Mouse (Mus musculus): ENCODE data around the gene Il12b. TPM values are rescaled to one million over a fixed set of nuclear protein-coding genes. Genes with fewer than 3 reads are reported as not detected.

Il12b gene
- total and polyA plus RNA-seq, 3 experiments: not detected

- Histone ChIP-seq H3K27me3 (ENCODE audit: control insufficient read depth in 1 of 2, insufficient read depth in 2 of 2, low read length in 2 of 2) (no peaks in the 10 kb centered on the region), H3K9me3 (replicated peaks; ENCODE audit: insufficient read depth, low read length) (no peaks in the 10 kb centered on the region), H3K9ac (ENCODE audit: control insufficient read depth, low read depth, low read length, poor library complexity, severe bottlenecking) (no peak overlapping the region), H3K36me3 (ENCODE audit: control insufficient read depth in 1 of 2, insufficient read depth in 2 of 2, low read length in 2 of 2) (no peaks in the 10 kb centered on the region), H3K4me3 (ENCODE audit: control insufficient read depth in 1 of 2, insufficient read depth in 1 of 2, low read depth in 2 of 2, low read length in 2 of 2) (no peak overlapping the region), H3K4me1 (ENCODE audit: control insufficient read depth in 1 of 2, insufficient read depth in 2 of 2, low read length in 2 of 2) (no peaks in the 10 kb centered on the region), H3K27ac (ENCODE audit: control insufficient read depth, low read depth, low read length) (no peak overlapping the region), H3K79me2 (ENCODE audit: control insufficient read depth, insufficient read depth, low read length, poor library complexity) (no peaks in the 10 kb centered on the region)
- DNase-seq (ENCODE audit: low read depth, low spot score): no peak
- TF ChIP-seq E2F4 (IDR thresholded peaks at IDR 0.05; ENCODE audit: borderline replicate concordance, low read depth, low read length) (no peak), POLR2A (IDR thresholded peaks at IDR 0.05; ENCODE audit: control insufficient read depth in 1 of 2, insufficient read depth in 1 of 2, low read depth in 1 of 2, low read length in 2 of 2, poor library complexity in 1 of 2) (no peak), ZKSCAN1 (IDR thresholded peaks at IDR 0.05; ENCODE audit: low read depth, low read length) (no peak), CHD1 (IDR thresholded peaks at IDR 0.05; ENCODE audit: low read depth, low read length) (no peak), RAD21 (IDR thresholded peaks at IDR 0.05; ENCODE audit: low read depth, low read length) (no peak), MXI1 (IDR thresholded peaks at IDR 0.05; ENCODE audit: low read depth, low read length) (no peak), MAFK (IDR thresholded peaks at IDR 0.05; ENCODE audit: borderline replicate concordance, low read depth, low read length) (no peak), GATA1 (IDR thresholded peaks at IDR 0.05; ENCODE audit: low read depth, low read length) (no peak), UBTF (IDR thresholded peaks at IDR 0.05; ENCODE audit: borderline replicate concordance, insufficient read depth, low read depth, low read length) (no peak)
Measured at GRCm38 (mm10) chr11:44398782-44399225, 1.1 kb upstream of the Il12b start.

DNA sequence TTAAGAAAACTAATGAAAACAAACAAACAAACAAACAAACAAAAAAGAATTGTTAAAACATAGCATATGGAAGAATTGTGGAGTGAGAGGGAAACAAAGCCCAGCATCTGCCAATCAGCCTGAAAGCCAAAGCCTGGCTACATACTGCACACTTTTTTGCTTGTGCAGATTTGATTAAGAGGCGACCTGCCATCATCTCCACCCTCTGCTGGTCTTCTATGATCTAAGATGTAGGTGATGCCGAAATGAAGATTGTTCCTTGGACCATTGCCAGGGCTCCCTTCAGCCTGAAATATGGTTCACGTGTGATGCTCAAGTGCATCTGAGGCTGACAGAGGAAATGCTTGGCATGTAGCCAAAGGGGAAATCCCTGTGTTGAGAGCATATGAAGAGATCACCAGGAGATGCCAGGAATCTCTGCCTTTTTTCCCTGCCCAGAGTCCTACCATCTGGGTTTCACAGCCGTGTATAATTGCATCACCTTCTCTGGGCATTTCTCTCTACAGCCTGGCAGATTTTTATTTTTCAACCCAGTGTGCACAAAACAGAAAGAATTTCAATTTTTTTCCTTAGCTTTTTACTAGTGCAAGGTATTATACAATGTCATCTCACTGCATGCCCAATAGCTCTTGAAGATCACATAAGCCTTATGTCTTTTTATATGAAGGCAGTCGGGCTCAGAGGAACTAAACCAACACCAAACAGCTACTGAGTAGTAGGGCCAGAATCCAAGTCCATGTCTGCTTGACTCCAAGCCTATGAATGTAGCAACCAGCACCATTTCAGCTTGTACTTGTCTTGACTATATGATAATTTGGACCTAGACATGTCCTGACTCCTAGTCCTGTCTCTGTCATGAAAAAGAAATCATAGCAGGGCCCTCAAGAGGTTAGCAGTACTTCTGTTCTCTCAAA is 2.0 kb downstream of the Il12b start:
- Histone ChIP-seq H3K9ac (ENCODE audit: control insufficient read depth, low read depth, low read length, poor library complexity, severe bottlenecking) (no peak overlapping the region), H3K4me1 (ENCODE audit: control insufficient read depth in 1 of 2, insufficient read depth in 2 of 2, low read length in 2 of 2) (no peaks in the 10 kb centered on the region), H3K27me3 (ENCODE audit: control insufficient read depth in 1 of 2, insufficient read depth in 2 of 2, low read length in 2 of 2) (peaks cover 2 to 7% of the 10 kb centered on the region in 2 experiments), H3K36me3 (ENCODE audit: control insufficient read depth in 1 of 2, insufficient read depth in 2 of 2, low read length in 2 of 2) (no peaks in the 10 kb centered on the region), H3K79me2 (ENCODE audit: control insufficient read depth, insufficient read depth, low read length, poor library complexity) (no peaks in the 10 kb centered on the region), H3K27ac (ENCODE audit: control insufficient read depth, low read depth, low read length) (no peak overlapping the region), H3K4me3 (ENCODE audit: control insufficient read depth in 1 of 2, insufficient read depth in 1 of 2, low read depth in 2 of 2, low read length in 2 of 2) (no peak overlapping the region), H3K9me3 (replicated peaks; ENCODE audit: insufficient read depth, low read length) (no peaks in the 10 kb centered on the region)
- peak; percentile 16 for DNase-seq (ENCODE audit: low read depth, low spot score)
- TF ChIP-seq GABPA (IDR thresholded peaks at IDR 0.05; ENCODE audit: low read depth, low read length) (no peak), ETS1 (IDR thresholded peaks at IDR 0.05; ENCODE audit: low read depth, low read length) (no peak), USF1 (IDR thresholded peaks at IDR 0.05; ENCODE audit: low read depth, low read length) (no peak), JUND (IDR thresholded peaks at IDR 0.05; ENCODE audit: low read depth, low read length) (no peak), MAX (IDR thresholded peaks at IDR 0.05; ENCODE audit: low read length) (no peak), RAD21 (IDR thresholded peaks at IDR 0.05; ENCODE audit: low read depth, low read length) (no peak)

All from MEL (cell line).